Mouse (Mus musculus): ENCODE data around the gene Sept9. TPM values are rescaled to one million over a fixed set of nuclear protein-coding genes. Genes with fewer than 3 reads are reported as not detected.

Gene Sept9
- polyA plus RNA-seq, 1 experiment from 2014 or later: 165 TPM

DNA sequence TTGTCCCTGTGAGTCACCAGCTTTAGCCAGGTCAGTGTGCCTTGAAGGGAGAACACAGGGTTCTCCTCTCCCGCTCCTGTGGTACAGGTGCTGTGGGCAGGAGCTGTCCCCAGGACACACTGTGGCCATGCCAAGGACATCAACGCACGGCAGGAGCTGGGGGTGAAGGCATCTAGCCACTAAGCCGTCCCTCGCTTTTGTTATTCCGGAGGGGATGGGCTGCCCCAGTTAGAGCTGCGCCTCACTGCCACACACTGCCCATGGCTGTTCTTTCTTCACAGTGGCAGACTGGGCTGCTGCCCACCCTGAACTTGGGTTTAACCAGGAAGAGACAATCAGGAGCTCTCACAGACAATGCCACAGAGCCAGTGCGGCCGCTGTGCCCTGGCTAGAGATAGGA, 36.4 kb upstream of the Sept9 start:
- Histone ChIP-seq H3K9me3 (no peaks in the 10 kb centered on the region), H3K4me2 (replicated peaks) (no peak overlapping the region), H3K4me1 (no peaks in the 10 kb centered on the region), H3K4me3 (no peak overlapping the region), H3K27ac (no peak overlapping the region), H3K9ac (no peak overlapping the region), H3K27me3 (replicated peaks) (no peaks in the 10 kb centered on the region), H3K36me3 (peaks cover 23% of the 10 kb centered on the region)
- ATAC-seq (ENCODE audit: low FRiP score, low read depth): no peak
- 83% methylated on average over 9 of the region's 9 CpGs for WGBS

DNA sequence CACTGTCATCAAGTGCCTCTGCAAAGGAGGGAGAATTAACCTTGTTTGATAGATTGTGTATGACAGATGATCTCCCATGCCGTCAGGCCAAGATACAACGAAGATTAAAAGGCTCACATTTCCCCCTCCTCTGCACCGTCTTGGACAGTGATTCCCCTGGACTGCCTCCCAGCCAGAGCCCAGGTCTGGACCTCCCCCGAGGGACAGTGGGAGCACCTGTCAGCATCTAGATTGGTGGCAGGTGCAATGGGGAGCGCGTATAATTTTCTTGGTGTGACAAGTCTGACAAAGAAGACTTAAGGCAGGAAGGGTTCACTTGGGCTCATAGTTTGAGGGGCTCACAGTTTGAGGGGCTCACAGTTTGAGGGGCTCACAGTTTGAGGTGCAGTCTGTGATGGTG, 35.7 kb upstream of the Sept9 start:
- H3K4me2 ChIP-seq (replicated peaks): no peak overlapping the region
- H3K27me3 ChIP-seq (replicated peaks): no peaks in the 10 kb centered on the region
- H3K9ac ChIP-seq: no peak overlapping the region
- WGBS: 92% methylated on average over 6 of the region's 6 CpGs
- no peak for ATAC-seq (ENCODE audit: low FRiP score, low read depth)
- H3K4me1 ChIP-seq: no peaks in the 10 kb centered on the region
- H3K36me3 ChIP-seq: peaks cover 17% of the 10 kb centered on the region
- H3K4me3 ChIP-seq: no peak overlapping the region
- no peak overlapping the region for H3K27ac ChIP-seq
- H3K9me3 ChIP-seq: no peaks in the 10 kb centered on the region

DNA sequence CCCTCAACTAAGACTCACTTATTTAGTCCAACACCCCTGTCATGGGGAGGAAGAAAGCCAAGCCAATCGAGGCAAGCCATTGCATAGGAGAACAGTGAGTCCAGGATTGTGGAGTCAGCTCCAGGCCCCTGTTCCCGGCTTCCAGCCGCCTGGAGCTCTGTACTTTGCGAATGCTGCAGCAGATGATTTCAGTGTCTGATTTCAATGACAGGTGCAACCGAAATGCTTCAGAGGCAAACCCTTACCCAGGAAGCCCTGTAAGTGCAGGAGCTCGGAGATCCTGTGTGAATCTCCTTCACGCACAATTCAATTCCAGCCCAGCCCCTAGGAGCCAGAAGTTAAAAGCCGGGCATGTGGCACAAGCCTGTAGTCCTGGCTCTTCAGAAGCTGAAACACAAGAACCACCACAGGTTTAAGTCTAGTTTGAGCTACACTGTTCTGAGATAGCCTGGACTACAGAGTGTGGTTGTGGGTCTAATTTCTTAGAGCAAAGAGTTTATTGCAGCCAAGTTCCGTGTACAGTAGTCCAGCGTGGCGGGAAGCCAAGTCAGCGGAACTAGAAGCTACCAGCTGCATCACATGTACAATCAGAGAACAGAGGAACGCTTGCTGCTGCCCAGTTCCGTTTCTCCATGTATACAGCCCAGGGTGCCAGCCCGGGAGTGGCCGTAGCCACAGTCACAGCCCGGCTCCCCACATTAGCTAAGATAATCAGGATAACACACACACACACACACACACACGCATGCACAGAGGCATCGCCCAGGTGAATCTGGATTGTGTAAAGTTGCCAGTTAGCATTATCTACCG, 31.0 kb upstream of the Sept9 start:
- H3K4me2 ChIP-seq (replicated peaks): no peak overlapping the region
- no peaks in the 10 kb centered on the region for H3K27me3 ChIP-seq (replicated peaks)
- no peak overlapping the region for H3K27ac ChIP-seq
- no peaks in the 10 kb centered on the region for H3K36me3 ChIP-seq
- no peaks in the 10 kb centered on the region for H3K9me3 ChIP-seq
- H3K4me3 ChIP-seq: no peak overlapping the region
- ATAC-seq (ENCODE audit: low FRiP score, low read depth): no peak
- H3K4me1 ChIP-seq: no peaks in the 10 kb centered on the region
- H3K9ac ChIP-seq: no peak overlapping the region
- 88% methylated on average over 20 of the region's 20 CpGs for WGBS

DNA sequence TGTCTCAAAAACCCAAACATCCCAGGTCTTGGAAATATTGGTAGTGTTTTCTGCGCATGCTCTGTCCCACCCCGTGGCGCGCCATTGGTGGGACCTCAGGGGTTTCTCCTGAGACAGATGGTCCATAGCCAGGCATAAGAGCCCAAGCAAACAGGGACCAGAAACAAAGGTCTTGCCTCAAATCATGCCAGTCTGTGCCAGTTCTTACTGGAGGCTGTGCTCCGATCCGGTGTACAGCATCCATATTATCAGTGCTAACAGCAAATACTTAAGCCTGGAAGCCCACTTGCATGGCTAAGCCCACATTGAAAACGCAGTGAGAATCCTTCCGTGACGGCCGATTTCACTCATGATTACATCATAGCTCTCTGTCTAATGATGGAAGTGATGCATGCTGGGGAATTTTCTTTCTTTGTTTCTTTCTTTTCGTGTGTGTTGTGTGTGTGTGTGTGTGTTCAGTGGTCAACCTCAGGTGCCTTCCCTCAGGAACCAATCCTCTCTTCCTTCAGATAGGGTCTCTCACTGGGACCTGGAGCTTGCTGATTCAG, 30.3 kb upstream of the Sept9 start:
- H3K36me3 ChIP-seq: no peaks in the 10 kb centered on the region
- no peaks in the 10 kb centered on the region for H3K4me1 ChIP-seq
- no peak overlapping the region for H3K4me3 ChIP-seq
- ATAC-seq (ENCODE audit: low FRiP score, low read depth): no peak
- H3K4me2 ChIP-seq (replicated peaks): no peak overlapping the region
- no peak overlapping the region for H3K27ac ChIP-seq
- no peaks in the 10 kb centered on the region for H3K27me3 ChIP-seq (replicated peaks)
- WGBS: 90% methylated on average over 11 of the region's 11 CpGs
- H3K9ac ChIP-seq: no peak overlapping the region
- H3K9me3 ChIP-seq: no peaks in the 10 kb centered on the region

DNA sequence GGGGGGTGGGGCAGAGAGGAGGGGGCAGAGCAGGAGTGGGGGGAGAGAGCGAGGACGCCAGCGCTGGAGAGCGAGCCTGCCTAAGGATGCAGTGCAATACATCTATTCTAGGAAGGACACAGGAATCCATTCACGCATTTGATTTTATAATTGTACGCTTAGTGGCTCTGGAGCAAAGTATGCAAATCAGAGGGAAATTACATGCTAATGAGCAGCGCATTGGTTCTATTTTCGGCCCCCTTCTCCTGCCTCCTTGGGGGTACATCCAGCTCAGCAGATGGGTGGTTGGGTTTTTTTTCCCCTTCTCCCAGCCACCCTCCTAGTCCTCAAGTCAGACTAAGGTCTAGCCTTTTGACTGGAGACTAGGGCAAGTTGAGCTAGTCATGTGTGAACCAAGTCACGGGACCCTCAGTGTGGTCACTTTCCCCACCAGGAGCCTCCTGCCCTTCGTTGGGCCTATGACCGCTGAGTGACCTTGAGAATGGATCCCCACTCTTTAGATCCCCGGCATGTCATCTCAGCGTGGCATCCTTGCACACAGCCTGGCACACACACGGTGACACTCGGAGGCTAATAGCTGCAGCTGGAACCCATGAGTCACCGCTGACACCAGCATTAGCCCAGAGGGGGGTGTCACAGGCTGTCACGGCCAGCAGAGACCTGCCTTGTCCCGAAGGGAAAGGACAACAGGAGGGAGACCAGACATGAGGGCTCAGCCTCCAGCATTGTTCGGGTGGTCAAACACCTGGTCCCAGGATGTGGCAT, 29.5 kb upstream of the Sept9 start:
- H3K4me2 ChIP-seq (replicated peaks): no peak overlapping the region
- H3K27me3 ChIP-seq (replicated peaks): no peaks in the 10 kb centered on the region
- no peaks in the 10 kb centered on the region for H3K36me3 ChIP-seq
- H3K9me3 ChIP-seq: no peaks in the 10 kb centered on the region
- H3K4me1 ChIP-seq: peaks cover 2% of the 10 kb centered on the region; the same call in 1 of the 2 replicates
- WGBS: 84% methylated on average over 19 of the region's 19 CpGs
- H3K4me3 ChIP-seq: no peak overlapping the region
- H3K9ac ChIP-seq: no peak overlapping the region
- H3K27ac ChIP-seq: no peak overlapping the region
- ATAC-seq (ENCODE audit: low FRiP score, low read depth): no peak

DNA sequence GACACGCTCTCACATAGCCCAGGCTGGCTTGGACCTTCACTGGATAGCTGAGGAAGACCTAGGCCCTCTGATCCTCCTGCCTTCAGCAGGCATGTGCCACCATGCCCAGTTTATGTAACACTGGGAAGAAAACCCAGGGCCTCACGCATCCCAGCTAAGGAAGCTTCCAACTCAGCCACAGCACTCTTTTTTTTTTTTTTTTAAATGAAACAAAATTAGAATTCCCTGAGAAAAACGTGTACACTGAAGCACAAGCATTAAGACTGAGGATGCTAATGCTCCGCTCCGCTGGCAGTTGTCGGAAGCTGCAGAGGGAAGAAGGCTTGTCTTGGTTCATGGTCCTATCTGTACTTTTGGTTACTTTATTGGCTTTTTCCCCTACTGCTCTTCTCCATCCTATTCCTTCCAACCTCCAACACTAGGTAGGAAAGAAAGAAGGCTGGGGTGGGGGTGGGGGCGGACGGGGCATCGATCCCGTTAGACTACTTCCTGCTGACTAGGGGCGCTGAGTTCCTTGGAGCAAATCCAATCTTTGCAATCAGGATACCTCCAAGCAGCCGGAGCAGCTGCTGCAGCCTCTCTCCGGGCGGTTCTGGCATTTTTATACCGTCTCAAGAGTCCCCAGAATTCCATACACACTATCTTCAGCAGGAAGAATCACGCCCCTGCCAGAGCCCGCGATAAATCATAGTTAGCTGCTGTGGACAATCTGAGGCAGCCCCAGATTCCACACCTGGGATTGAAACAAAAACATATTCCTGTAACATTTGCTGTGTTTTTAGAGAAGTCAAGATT, 25.2 kb upstream of the Sept9 start:
- no peaks in the 10 kb centered on the region for H3K36me3 ChIP-seq
- no peaks in the 10 kb centered on the region for H3K27me3 ChIP-seq (replicated peaks)
- H3K4me1 ChIP-seq: peaks cover 9% of the 10 kb centered on the region; the same call in 1 of the 2 replicates
- no peak overlapping the region for H3K27ac ChIP-seq
- peak overlapping the region; percentile 43 for H3K4me2 ChIP-seq (replicated peaks)
- no peak for ATAC-seq (ENCODE audit: low FRiP score, low read depth)
- no peak overlapping the region for H3K9ac ChIP-seq
- 0 out of 2 replicates have a peak overlapping the region, but pooled peaks have one; percentile 19 for H3K4me3 ChIP-seq
- no peaks in the 10 kb centered on the region for H3K9me3 ChIP-seq
- WGBS: 49% methylated on average over 18 of the region's 18 CpGs

DNA sequence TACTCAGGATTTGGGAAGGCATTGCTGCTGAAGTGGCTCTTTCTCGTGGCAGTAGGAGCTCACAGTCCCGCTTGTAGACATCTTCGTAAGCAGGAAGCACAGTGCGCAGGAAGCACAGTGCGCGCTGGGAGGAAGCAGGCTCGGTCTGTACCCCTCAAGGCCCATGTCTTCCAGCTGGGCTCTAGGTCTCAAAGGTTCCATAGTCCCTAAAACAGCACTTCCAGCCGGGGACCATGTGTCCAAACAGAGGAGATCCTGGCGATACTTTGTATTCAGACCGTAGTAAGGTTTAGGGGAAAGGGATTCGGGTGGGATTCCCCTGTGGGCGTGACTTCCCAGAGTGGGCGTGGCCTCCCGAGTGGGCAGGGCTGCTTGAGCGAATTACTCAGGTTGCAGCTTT, 24.5 kb upstream of the Sept9 start:
- peak overlapping the region; percentile 43 for H3K4me2 ChIP-seq (replicated peaks)
- H3K27ac ChIP-seq: no peak overlapping the region
- peaks cover 9% of the 10 kb centered on the region; the same call in 1 of the 2 replicates for H3K4me1 ChIP-seq
- no peaks in the 10 kb centered on the region for H3K9me3 ChIP-seq
- no peak overlapping the region for H3K9ac ChIP-seq
- H3K36me3 ChIP-seq: no peaks in the 10 kb centered on the region
- ATAC-seq (ENCODE audit: low FRiP score, low read depth): no peak
- H3K27me3 ChIP-seq (replicated peaks): no peaks in the 10 kb centered on the region
- WGBS: 42% methylated on average over 15 of the region's 15 CpGs
- peak overlapping the region; percentile 19; the same call in 1 of the 2 replicates for H3K4me3 ChIP-seq

DNA sequence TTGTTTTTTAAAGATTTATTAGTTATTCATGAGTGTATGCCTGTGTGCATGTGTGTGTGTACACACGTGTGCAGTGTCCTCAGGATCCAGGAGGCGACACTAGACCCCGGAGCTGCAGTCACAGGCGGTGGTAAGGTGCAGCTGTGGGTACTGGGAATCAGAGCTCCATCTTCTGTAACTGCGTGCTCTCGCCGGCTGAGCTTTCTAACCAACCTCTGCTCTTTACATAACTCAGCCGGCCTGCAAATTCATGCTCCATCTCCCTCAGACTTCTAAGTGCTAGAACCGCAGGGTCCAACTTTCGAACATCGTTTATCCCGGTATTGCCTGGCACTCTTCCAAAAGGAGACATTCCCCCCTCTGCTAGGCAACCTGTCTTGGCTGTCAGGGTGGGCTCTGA, 24.0 kb upstream of the Sept9 start:
- Histone ChIP-seq H3K27me3 (replicated peaks) (no peaks in the 10 kb centered on the region), H3K4me2 (replicated peaks) (no peak overlapping the region), H3K27ac (no peak overlapping the region), H3K4me1 (peaks cover 9% of the 10 kb centered on the region; the same call in 1 of the 2 replicates), H3K36me3 (no peaks in the 10 kb centered on the region), H3K4me3 (no peak overlapping the region), H3K9ac (no peak overlapping the region), H3K9me3 (peaks cover 1% of the 10 kb centered on the region; the same call in 1 of the 2 replicates)
- no peak for ATAC-seq (ENCODE audit: low FRiP score, low read depth)
- WGBS: 78% methylated on average over 12 of the region's 12 CpGs

DNA sequence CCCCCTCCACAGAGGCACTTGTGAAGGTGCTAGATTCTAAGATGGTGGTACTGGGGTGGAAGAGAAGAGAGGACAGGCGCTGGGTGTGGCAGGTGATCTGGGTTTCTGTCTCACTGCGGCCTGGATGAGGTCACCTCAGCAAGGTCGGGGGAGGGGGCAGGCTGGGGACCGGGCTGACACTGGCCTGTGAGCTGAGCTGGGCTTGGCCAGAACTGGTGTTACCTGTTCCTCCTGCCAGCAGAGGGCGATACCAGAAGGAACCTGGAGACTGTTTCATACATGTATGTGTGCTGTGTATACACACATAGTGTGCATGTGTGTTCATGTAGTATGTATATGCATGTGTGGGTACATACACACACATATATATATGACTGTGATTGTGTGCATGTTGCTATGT, 23.2 kb upstream of the Sept9 start:
- H3K36me3 ChIP-seq: no peaks in the 10 kb centered on the region
- no peak overlapping the region for H3K9ac ChIP-seq
- WGBS: 50% methylated on average over 5 of the region's 5 CpGs
- peaks cover 10% of the 10 kb centered on the region for H3K9me3 ChIP-seq
- H3K27ac ChIP-seq: no peak overlapping the region
- no peak for ATAC-seq (ENCODE audit: low FRiP score, low read depth)
- H3K27me3 ChIP-seq (replicated peaks): no peaks in the 10 kb centered on the region
- H3K4me3 ChIP-seq: no peak overlapping the region
- H3K4me2 ChIP-seq (replicated peaks): no peak overlapping the region
- peaks cover 9% of the 10 kb centered on the region; the same call in 1 of the 2 replicates for H3K4me1 ChIP-seq

DNA sequence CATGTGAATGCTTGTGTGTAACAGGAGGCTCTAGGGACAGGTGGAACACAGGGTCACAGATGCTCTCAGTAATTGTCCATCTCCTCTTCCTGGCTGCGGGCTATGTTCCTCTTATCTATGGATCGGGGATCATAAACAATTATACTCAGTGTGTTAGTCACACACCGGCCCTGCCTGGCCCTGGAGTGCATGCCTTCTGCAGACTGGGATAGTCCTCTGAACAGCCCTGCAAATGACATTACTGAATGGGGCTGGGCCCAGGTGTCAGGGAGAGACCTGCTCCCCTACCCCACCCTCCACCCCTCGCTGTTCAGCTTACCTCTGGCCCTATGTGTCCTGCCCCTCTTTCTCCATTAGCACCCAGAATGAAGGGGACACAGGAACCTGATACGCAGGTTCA, 22.6 kb upstream of the Sept9 start:
- no peak for ATAC-seq (ENCODE audit: low FRiP score, low read depth)
- Histone ChIP-seq H3K27me3 (replicated peaks) (no peaks in the 10 kb centered on the region), H3K27ac (no peak overlapping the region), H3K4me2 (replicated peaks) (no peak overlapping the region), H3K36me3 (no peaks in the 10 kb centered on the region), H3K4me1 (peaks cover 9% of the 10 kb centered on the region; the same call in 1 of the 2 replicates), H3K9me3 (peaks cover 16% of the 10 kb centered on the region), H3K4me3 (no peak overlapping the region), H3K9ac (no peak overlapping the region)
- WGBS: 81% methylated on average over 5 of the region's 5 CpGs

DNA sequence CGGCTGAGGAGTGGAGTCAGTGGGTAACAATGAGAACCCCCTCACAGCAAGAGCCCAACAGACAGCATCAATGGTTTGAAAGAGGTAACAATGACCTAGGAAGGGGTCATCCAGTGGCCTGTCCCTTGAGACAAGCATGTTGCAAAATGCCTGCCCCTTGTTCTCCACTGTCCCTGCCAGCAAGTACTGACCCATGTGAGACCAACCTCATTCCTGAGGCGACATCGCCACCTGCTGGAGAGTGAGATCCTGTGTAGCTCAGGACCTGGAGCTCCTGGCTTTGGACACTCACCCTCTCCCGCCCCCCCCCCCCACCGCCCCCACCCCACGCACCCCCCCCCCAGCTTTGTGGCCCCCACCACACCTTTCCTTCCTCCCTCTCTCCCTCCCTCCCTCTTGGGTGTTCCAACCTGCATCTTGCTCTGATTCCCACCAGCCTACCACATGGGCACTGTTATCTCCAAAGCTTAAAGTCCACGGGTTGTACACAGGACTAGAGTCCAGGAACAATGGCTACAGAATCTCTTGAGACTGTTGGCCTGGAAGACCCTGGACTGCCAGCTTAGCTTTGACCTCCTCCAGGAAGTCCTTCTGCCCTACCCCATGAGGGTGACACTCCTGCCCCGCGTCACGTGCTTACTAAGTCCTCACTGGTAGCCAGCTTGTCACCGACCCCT, 22.0 kb upstream of the Sept9 start:
- WGBS: 63% methylated on average over 8 of the region's 11 CpGs
- Histone ChIP-seq H3K27ac (no peak overlapping the region), H3K9me3 (peaks cover 20% of the 10 kb centered on the region), H3K4me3 (no peak overlapping the region), H3K4me1 (peaks cover 9% of the 10 kb centered on the region; the same call in 1 of the 2 replicates), H3K4me2 (replicated peaks) (no peak overlapping the region), H3K9ac (no peak overlapping the region), H3K36me3 (no peaks in the 10 kb centered on the region), H3K27me3 (replicated peaks) (no peaks in the 10 kb centered on the region)
- ATAC-seq (ENCODE audit: low FRiP score, low read depth): peak; percentile 71; the same call in 1 of the 2 replicates
